30 mouse cellular contexts compared by ENCODE assay signal in genomic region chr8:83416878-83417277, GRCm38 (mm10). TPM values are rescaled to one million over a fixed set of nuclear protein-coding genes. Genes with fewer than 3 reads are reported as not detected.
"Had no signal": no experiment of that assay in that cellular context is flagged by ENCODE, and none has a peak within 500 bp of the region (broad histone marks: within the 10 kb centered on the region; RNA-seq: fewer than 3 reads in every experiment).

No protein-coding gene starts in this region.

- DNase-seq: gastrocnemius, postnatal 14 days; gastrocnemius, postnatal 36 days; heart, adult 18-20 months; heart, postnatal 10 days; heart, postnatal 36 days; kidney, adult 11 months; kidney, adult 2 months; kidney, adult 9 months; kidney, postnatal 14 days; kidney, postnatal 36 days had no signal

- ATAC-seq: hindbrain, postnatal 0 days; inflammation-experienced regulatory T-cells, adult 6 months; intestine, embryonic 15.5 days; liver, embryonic 12.5 days had no signal

- H3K9ac ChIP-seq: heart, embryonic 12.5 days; hindbrain, embryonic 13.5 days; hindbrain, embryonic 15.5 days; intestine, embryonic 15.5 days; kidney, embryonic 15.5 days; limb, embryonic 13.5 days; limb, embryonic 15.5 days; liver, embryonic 12.5 days; liver, embryonic 14.5 days had no signal

- H3K4me3 ChIP-seq: heart, embryonic 10.5 days; heart, embryonic 12.5 days; hindbrain, embryonic 13.5 days; hindbrain, embryonic 15.5 days; intestine, embryonic 15.5 days; kidney, embryonic 15.5 days; layer of hippocampus, adult 2 months; left cerebral cortex, adult 2 months; limb, embryonic 13.5 days; limb, embryonic 15.5 days; liver, embryonic 12.5 days had no signal

- H3K4me1 ChIP-seq: heart, embryonic 10.5 days; heart, embryonic 12.5 days; hindbrain, embryonic 13.5 days; hindbrain, embryonic 15.5 days; intestine, embryonic 15.5 days; kidney, embryonic 15.5 days; limb, embryonic 13.5 days; limb, embryonic 15.5 days had no signal

- H3K4me2 ChIP-seq: heart, embryonic 12.5 days; hindbrain, embryonic 13.5 days; hindbrain, embryonic 15.5 days; intestine, embryonic 15.5 days; kidney, embryonic 15.5 days; limb, embryonic 13.5 days; limb, embryonic 15.5 days; liver, embryonic 12.5 days had no signal

- H3K27ac ChIP-seq: heart, embryonic 10.5 days; hindbrain, embryonic 13.5 days; hindbrain, embryonic 15.5 days; hindbrain, postnatal 0 days; intestine, embryonic 15.5 days; kidney, embryonic 15.5 days; kidney, postnatal 0 days; layer of hippocampus, adult 2 months; left cerebral cortex, adult 2 months; limb, embryonic 13.5 days; limb, embryonic 15.5 days; liver, embryonic 12.5 days; liver, embryonic 14.5 days had no signal

- H3K36me3 ChIP-seq: heart, embryonic 10.5 days; heart, embryonic 12.5 days; hindbrain, embryonic 13.5 days; hindbrain, embryonic 15.5 days; intestine, embryonic 15.5 days; kidney, embryonic 15.5 days; limb, embryonic 13.5 days; limb, embryonic 15.5 days; liver, embryonic 12.5 days had no signal

- H3K9me3 ChIP-seq: heart, embryonic 10.5 days; heart, embryonic 12.5 days; hindbrain, embryonic 13.5 days; hindbrain, embryonic 15.5 days; intestine, embryonic 15.5 days; kidney, embryonic 15.5 days; limb, embryonic 13.5 days; limb, embryonic 15.5 days; liver, embryonic 12.5 days had no signal

- H3K27me3 ChIP-seq: hindbrain, embryonic 13.5 days; hindbrain, embryonic 15.5 days; intestine, embryonic 15.5 days; kidney, embryonic 15.5 days; limb, embryonic 13.5 days; limb, embryonic 15.5 days; liver, embryonic 12.5 days had no signal

RNA-seq across cellular contexts. Expression of gene Clgn, which starts 27.2 kb away (rescaled TPM):
- total RNA-seq: gastrocnemius, adult 18-20 months; gastrocnemius, adult 8-10 months; gastrocnemius, postnatal 14 days; gastrocnemius, postnatal 36 days; heart, adult 18-20 months; heart, adult 8-10 months; heart, postnatal 10 days; heart, postnatal 36 days; hematopoietic stem cell, adult 5-6 weeks; liver, adult 2 months had no signal
- polyA plus RNA-seq: liver, adult 2 months had no signal
